Mouse (Mus musculus) adrenal gland, adult 8-10 months (tissue): ENCODE measurements around the gene Slc17a5. TPM values are rescaled to one million over a fixed set of nuclear protein-coding genes. Genes with fewer than 3 reads are reported as not detected.

ENCODE experiments used
- total RNA-seq, 4 experiments: library from RNA; stranded (reverse); gene quantifications; 2 replicates each; pipeline ENCODE4 v1.2.4; 2022

The Slc17a5 gene
- total RNA-seq, 4 experiments from 2014 or later = 11.1 to 13.3 (median 12.8) TPM

Other genes with a start within 250 kb of the Slc17a5 start
- 1 to 10 TPM in 2 of 4 experiments, not detected in 2; 6.1 to 7.5 TPM for gene Gsta2, start 232.3 kb downstream of the Slc17a5 start, total RNA-seq
- not detected for gene Dppa5a, start 219.9 kb downstream of the Slc17a5 start, total RNA-seq
- gene Ooep, start 209.3 kb downstream of the Slc17a5 start, total RNA-seq = not detected
- not detected for gene Ddx43, start 192.3 kb downstream of the Slc17a5 start, total RNA-seq
- gene Cgas, start 144.8 kb downstream of the Slc17a5 start, total RNA-seq = under 1 TPM; 0.52 to 0.86 (median 0.72) TPM
- 10 to 100 TPM; 27.4 to 33.7 (median 30.5) TPM for gene Mto1, start 139.8 kb downstream of the Slc17a5 start, total RNA-seq
- under 1 TPM in 1 of 4 experiments, not detected in 3; 0.32 TPM for gene Gm17324, start 139.3 kb downstream of the Slc17a5 start, total RNA-seq
- 1,000 to 10,000 TPM; 5,975 to 6,274 (median 6,040) TPM for gene Eef1a1, start 98.9 kb downstream of the Slc17a5 start, total RNA-seq
- gene Cd109, start 27.5 kb upstream of the Slc17a5 start, total RNA-seq = under 1 TPM; 0.09 to 0.46 (median 0.24) TPM